Mouse (Mus musculus): ENCODE data around the gene Luzp1. TPM values are rescaled to one million over a fixed set of nuclear protein-coding genes. Genes with fewer than 3 reads are reported as not detected.

The Luzp1 gene
- total and polyA plus RNA-seq, 3 experiments = 7.5 to 13.4 TPM; not detected in 1

DNA sequence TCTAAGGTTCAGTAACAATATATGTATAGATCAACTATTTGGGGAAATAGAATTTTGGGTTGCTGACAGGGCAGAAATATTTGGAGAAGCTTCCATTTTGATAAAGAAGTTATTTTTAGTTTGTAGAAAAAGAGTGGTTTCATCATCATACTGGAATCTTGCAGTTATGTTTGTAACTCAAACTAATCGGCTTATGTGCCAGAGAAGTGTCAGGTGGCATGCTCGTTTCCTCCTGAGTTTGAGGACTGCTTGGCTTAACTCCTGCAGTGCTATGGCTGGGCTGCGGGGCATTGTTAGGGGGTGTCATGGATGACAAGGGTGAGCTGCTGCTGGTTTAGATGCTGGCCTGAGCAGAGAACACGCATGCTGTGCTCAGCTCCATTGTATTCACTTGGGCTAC is 42.1 kb downstream of the Luzp1 start:
- Histone ChIP-seq H3K36me3 (ENCODE audit: control insufficient read depth in 1 of 2, insufficient read depth in 2 of 2, low read length in 2 of 2) (no peaks in the 10 kb centered on the region), H3K4me3 (ENCODE audit: control insufficient read depth in 1 of 2, insufficient read depth in 1 of 2, low read depth in 2 of 2, low read length in 2 of 2) (no peak overlapping the region), H3K9ac (ENCODE audit: control insufficient read depth, low read depth, low read length, poor library complexity, severe bottlenecking) (no peak overlapping the region), H3K27ac (ENCODE audit: control insufficient read depth, low read depth, low read length) (no peak overlapping the region), H3K4me1 (ENCODE audit: control insufficient read depth in 1 of 2, insufficient read depth in 2 of 2, low read length in 2 of 2) (peaks cover 0 to 3% of the 10 kb centered on the region in 2 experiments; a peak in 1 of 4 replicates), H3K79me2 (ENCODE audit: control insufficient read depth, insufficient read depth, low read length, poor library complexity) (peaks cover 3% of the 10 kb centered on the region; the same call in 1 of the 2 replicates), H3K9me3 (replicated peaks; ENCODE audit: insufficient read depth, low read length) (no peaks in the 10 kb centered on the region), H3K27me3 (ENCODE audit: control insufficient read depth in 1 of 2, insufficient read depth in 2 of 2, low read length in 2 of 2) (no peaks in the 10 kb centered on the region)
- no peak for DNase-seq (ENCODE audit: low read depth, low spot score)
- TF ChIP-seq POLR2AphosphoS2 (IDR thresholded peaks at IDR 0.05; ENCODE audit: low read length) = no peak
- TF ChIP-seq BHLHE40 (IDR thresholded peaks at IDR 0.05; ENCODE audit: borderline replicate concordance, low read depth, low read length) = no peak
- no peak for TF ChIP-seq MYB (IDR thresholded peaks at IDR 0.05; ENCODE audit: low read depth, low read length)
- TF ChIP-seq ETS1 (IDR thresholded peaks at IDR 0.05; ENCODE audit: low read depth, low read length) = no peak
- no peak for TF ChIP-seq TCF12 (IDR thresholded peaks at IDR 0.05; ENCODE audit: low read depth, low read length)
- no peak for TF ChIP-seq RCOR1 (IDR thresholded peaks at IDR 0.05; ENCODE audit: low read depth, low read length)
- no peak for TF ChIP-seq SMC3 (IDR thresholded peaks at IDR 0.05; ENCODE audit: low read depth, low read length)
- TF ChIP-seq POLR2AphosphoS5 (IDR thresholded peaks at IDR 0.05; ENCODE audit: borderline replicate concordance, low read depth, low read length) = no peak

DNA sequence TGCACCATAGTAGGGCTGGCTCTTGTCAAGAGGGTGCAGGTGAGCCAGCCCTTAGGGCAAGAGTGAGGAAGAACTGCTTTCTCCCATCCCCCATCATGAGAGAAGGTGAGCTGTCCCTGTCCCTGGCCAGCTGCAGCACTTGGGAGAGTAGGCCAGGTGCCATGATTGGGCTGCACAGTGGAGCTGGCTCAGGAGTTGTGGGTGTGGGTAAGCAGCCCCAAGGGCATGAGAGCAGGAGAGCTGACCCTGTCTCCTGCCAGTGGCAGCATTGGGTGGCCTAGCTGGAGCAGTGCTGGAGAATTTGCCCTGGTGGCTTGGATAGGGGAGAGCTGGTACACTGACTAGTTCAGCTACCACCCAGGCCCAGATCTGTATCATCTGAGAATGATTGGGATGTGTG is 43.3 kb downstream of the Luzp1 start:
- TF ChIP-seq NRF1 (IDR thresholded peaks at IDR 0.05; ENCODE audit: insufficient read depth, low read depth, low read length, poor library complexity, severe bottlenecking) (no peak), JUND (IDR thresholded peaks at IDR 0.05; ENCODE audit: low read depth, low read length) (no peak)
- no peak for DNase-seq (ENCODE audit: low read depth, low spot score)
- Histone ChIP-seq H3K4me1 (ENCODE audit: control insufficient read depth in 1 of 2, insufficient read depth in 2 of 2, low read length in 2 of 2) (peaks cover 0 to 3% of the 10 kb centered on the region in 2 experiments; a peak in 1 of 4 replicates), H3K9me3 (replicated peaks; ENCODE audit: insufficient read depth, low read length) (no peaks in the 10 kb centered on the region), H3K27ac (ENCODE audit: control insufficient read depth, low read depth, low read length) (no peak overlapping the region), H3K79me2 (ENCODE audit: control insufficient read depth, insufficient read depth, low read length, poor library complexity) (peaks cover 3% of the 10 kb centered on the region; the same call in 1 of the 2 replicates), H3K4me3 (ENCODE audit: control insufficient read depth in 1 of 2, insufficient read depth in 1 of 2, low read depth in 2 of 2, low read length in 2 of 2) (no peak overlapping the region), H3K27me3 (ENCODE audit: control insufficient read depth in 1 of 2, insufficient read depth in 2 of 2, low read length in 2 of 2) (no peaks in the 10 kb centered on the region), H3K9ac (ENCODE audit: control insufficient read depth, low read depth, low read length, poor library complexity, severe bottlenecking) (no peak overlapping the region), H3K36me3 (ENCODE audit: control insufficient read depth in 1 of 2, insufficient read depth in 2 of 2, low read length in 2 of 2) (peaks cover 0 to 2% of the 10 kb centered on the region in 2 experiments; a peak in 2 of 4 replicates)

DNA sequence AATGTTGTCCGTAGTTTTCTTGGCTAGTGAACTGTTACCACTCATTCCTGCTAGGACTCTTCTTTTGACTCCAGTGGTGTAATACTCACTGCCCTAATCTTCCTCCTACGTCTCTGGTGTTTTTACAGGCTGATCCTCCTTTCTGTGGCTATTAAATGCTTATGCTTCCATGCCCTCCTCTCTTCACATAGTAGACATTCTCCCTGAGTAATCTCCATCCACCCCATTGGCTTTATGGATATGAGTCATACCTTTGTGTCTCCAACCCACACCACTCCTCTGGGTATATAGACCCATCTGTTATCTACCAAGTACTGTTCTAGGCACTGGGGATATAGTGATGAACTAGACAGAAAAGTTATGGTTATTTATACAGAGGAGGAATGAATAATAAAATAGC is 48.6 kb downstream of the Luzp1 start:
- no peak overlapping the region for H3K4me3 ChIP-seq (ENCODE audit: control insufficient read depth in 1 of 2, insufficient read depth in 1 of 2, low read depth in 2 of 2, low read length in 2 of 2)
- H3K36me3 ChIP-seq (ENCODE audit: control insufficient read depth in 1 of 2, insufficient read depth in 2 of 2, low read length in 2 of 2) = peaks cover 0 to 29% of the 10 kb centered on the region in 2 experiments; a peak in 2 of 4 replicates
- H3K9me3 ChIP-seq (replicated peaks; ENCODE audit: insufficient read depth, low read length) = no peaks in the 10 kb centered on the region
- no peaks in the 10 kb centered on the region for H3K27me3 ChIP-seq (ENCODE audit: control insufficient read depth in 1 of 2, insufficient read depth in 2 of 2, low read length in 2 of 2)
- peaks cover 6 to 15% of the 10 kb centered on the region in 2 experiments for H3K4me1 ChIP-seq (ENCODE audit: control insufficient read depth in 1 of 2, insufficient read depth in 2 of 2, low read length in 2 of 2)
- peaks cover 3% of the 10 kb centered on the region; the same call in 1 of the 2 replicates for H3K79me2 ChIP-seq (ENCODE audit: control insufficient read depth, insufficient read depth, low read length, poor library complexity)
- no peak for TF ChIP-seq MYC (IDR thresholded peaks at IDR 0.05; ENCODE audit: low read depth, low read length)
- TF ChIP-seq SMC3 (IDR thresholded peaks at IDR 0.05; ENCODE audit: low read depth, low read length) = no peak
- no peak for TF ChIP-seq ZNF384 (IDR thresholded peaks at IDR 0.05; ENCODE audit: low read depth, low read length)
- H3K9ac ChIP-seq (ENCODE audit: control insufficient read depth, low read depth, low read length, poor library complexity, severe bottlenecking) = no peak overlapping the region
- no peak overlapping the region for H3K27ac ChIP-seq (ENCODE audit: control insufficient read depth, low read depth, low read length)
- peak; percentile 60 for DNase-seq (ENCODE audit: low read depth, low spot score)

All from MEL (cell line).